Mouse (Mus musculus) small intestine, adult 2 months (tissue): ENCODE measurements around the gene Mcf2l. TPM values are rescaled to one million over a fixed set of nuclear protein-coding genes. Genes with fewer than 3 reads are reported as not detected.

Source experiments
- H3K27ac ChIP-seq: fragments of 200-500 bp; 2 replicates; pipeline ENCODE4 v1.5.1; 2012; ENCODE audit warnings: low read depth, low read length, control low read depth, inconsistent platforms; ENCODE audit not compliant: insufficient read depth
- H3K27me3 ChIP-seq: fragments of 200-500 bp; 2 replicates; pipeline ENCODE4 v1.6.1; 2012; ENCODE audit warnings: mild to moderate bottlenecking, moderate library complexity, low read length, inconsistent platforms; ENCODE audit not compliant: control insufficient read depth, insufficient read depth
- H3K36me3 ChIP-seq: fragments of 200-500 bp; 2 replicates; pipeline ENCODE4 v1.6.1; 2012; ENCODE audit warnings: mild to moderate bottlenecking, low read length, control low read depth, inconsistent platforms; ENCODE audit not compliant: control insufficient read depth, insufficient read depth
- H3K4me1 ChIP-seq: fragments of 200-500 bp; 2 replicates; pipeline ENCODE4 v1.6.1; 2012; ENCODE audit warnings: low read length, inconsistent platforms, mixed read lengths; ENCODE audit not compliant: control insufficient read depth, insufficient read depth, insufficient read length
- H3K4me3 ChIP-seq: fragments of 200-500 bp; 2 replicates; pipeline ENCODE4 v1.5.1; 2012; ENCODE audit warnings: low read depth, mild to moderate bottlenecking, control low read depth, inconsistent platforms, low read length, moderate library complexity
- CTCF ChIP-seq: fragments of 200-500 bp; IDR thresholded peaks from 2 replicates; pipeline ENCODE4 v1.5.1; 2012; ENCODE audit warnings: low read depth, mild to moderate bottlenecking, control low read depth, inconsistent platforms, low read length, moderate library complexity, mixed read lengths; ENCODE audit not compliant: insufficient replicate concordance, insufficient read length; ENCODE audit errors: extremely low read depth
- POLR2A ChIP-seq: fragments of 200-500 bp; IDR thresholded peaks from 2 replicates; pipeline ENCODE4 v1.6.1; 2012; ENCODE audit warnings: low read depth, mild to moderate bottlenecking, control low read depth, inconsistent platforms, low read length, moderate library complexity
- WGBS: fragments of 180-500 bp; shearing (Covaris S2); methylation state at CpG from one replicate; pipeline ENCODE4 v1.1.7; 2018; 5-methylcytosine and 5-hydroxymethylcytosine counted together
- polyA plus RNA-seq: library from polyadenylated mRNA; depleted of rRNA; stranded (reverse); fragments of >200 nt; gene quantifications from 2 replicates; pipeline ENCODE4 v1.2.3, GENCODE M21; 2012

The Mcf2l gene
- polyA plus RNA-seq, 1 experiment: 11.2 TPM

DNA sequence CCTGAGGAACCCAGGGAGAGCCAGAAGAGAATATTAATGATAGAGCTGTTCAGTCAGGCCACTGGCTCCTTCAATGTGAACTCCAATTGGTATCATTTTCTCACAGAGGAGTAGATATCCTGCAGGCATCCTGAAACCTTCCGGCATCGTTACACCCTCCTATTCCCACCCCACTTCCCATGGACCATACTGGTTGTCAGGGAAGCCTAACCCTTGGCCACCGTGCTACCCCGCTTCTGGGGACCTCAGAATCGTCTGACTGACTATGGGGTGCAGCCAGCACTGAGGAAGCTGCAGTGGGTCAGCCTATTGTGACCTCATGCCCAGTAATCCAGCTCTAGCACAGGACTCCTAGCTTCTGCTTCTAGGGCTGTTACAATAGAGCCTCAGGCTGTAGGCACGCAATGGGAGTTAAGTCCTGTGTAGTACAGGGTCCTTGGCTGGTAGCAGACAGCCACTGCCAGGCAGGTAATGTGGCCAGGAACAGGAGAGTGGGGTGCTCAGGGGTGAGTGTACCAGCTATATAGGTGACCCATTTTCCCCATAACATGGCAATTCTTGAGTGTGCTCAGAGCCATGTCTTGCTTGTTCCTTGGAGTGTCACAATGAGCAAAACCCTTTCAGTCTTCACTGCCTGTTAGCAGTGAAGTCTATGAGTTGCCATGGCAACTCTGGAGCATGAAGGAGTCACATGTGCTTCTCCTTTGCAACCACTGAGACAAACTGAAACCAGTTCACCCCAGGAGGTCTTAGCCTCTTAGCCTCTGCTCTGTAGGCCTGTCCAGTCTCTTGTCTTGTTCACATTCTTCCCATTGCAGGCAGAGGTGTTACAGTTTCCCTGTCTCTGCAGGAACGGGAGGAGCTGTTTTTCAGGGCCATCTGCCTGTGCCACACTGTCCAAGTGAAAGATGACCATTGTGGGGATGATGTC is 41.7 kb upstream of the Mcf2l start:
- 91% methylated on average over 7 of the region's 7 CpGs for WGBS
- no peak overlapping the region for H3K4me3 ChIP-seq
- H3K27me3 ChIP-seq: no peaks in the 10 kb centered on the region
- no peaks in the 10 kb centered on the region for H3K36me3 ChIP-seq
- TF ChIP-seq CTCF (no peak), POLR2A (no peak)
- no peaks in the 10 kb centered on the region for H3K4me1 ChIP-seq
- H3K27ac ChIP-seq: no peak overlapping the region

DNA sequence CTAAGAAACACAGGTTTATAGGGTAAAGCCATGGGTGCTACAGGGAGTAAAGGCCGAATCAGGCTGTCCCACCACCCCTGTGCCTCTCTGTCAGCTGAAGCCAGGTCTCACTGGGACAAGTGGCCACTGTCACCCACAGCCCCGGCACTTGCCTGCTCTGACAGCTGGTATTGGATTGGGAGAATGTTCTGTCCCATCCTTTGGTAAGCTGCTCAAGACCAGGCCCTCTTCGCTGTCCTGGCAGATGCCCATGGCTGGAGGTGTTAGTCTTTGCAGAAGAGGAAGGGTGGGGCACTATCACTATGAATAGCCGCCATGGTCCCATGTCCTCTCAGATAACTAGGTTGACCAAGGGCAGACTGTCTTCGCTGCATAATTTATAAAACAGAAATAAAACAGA is 40.0 kb upstream of the Mcf2l start:
- TF ChIP-seq POLR2A: no peak
- no peak for TF ChIP-seq CTCF
- H3K4me3 ChIP-seq: no peak overlapping the region
- 93% methylated on average over 5 of the region's 5 CpGs for WGBS
- H3K27me3 ChIP-seq: no peaks in the 10 kb centered on the region
- no peak overlapping the region for H3K27ac ChIP-seq
- no peaks in the 10 kb centered on the region for H3K4me1 ChIP-seq
- H3K36me3 ChIP-seq: no peaks in the 10 kb centered on the region

DNA sequence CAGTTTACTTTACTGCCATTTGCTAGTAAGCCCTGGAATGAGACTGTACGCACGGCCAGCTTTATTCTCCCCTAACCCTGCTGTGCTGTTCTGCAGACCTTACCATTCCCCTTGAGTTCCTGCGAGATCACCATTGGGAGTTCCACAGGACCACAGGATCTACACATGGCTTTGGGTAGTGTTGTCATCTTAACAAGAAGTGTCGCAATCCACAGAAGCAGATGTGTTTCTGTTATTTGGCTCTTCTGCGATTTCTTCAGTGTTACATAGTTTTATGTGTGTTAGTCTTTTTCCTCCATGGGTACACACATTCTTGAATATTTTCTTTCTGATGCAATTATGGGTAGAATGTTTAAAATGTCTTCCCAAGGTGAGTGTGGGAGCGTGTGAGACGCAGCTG is 32.8 kb upstream of the Mcf2l start:
- no peak for TF ChIP-seq POLR2A
- no peak for TF ChIP-seq CTCF
- WGBS: 88% methylated on average over 7 of the region's 7 CpGs
- Histone ChIP-seq H3K4me1 (no peaks in the 10 kb centered on the region), H3K27me3 (no peaks in the 10 kb centered on the region), H3K4me3 (no peak overlapping the region), H3K27ac (no peak overlapping the region), H3K36me3 (no peaks in the 10 kb centered on the region)

DNA sequence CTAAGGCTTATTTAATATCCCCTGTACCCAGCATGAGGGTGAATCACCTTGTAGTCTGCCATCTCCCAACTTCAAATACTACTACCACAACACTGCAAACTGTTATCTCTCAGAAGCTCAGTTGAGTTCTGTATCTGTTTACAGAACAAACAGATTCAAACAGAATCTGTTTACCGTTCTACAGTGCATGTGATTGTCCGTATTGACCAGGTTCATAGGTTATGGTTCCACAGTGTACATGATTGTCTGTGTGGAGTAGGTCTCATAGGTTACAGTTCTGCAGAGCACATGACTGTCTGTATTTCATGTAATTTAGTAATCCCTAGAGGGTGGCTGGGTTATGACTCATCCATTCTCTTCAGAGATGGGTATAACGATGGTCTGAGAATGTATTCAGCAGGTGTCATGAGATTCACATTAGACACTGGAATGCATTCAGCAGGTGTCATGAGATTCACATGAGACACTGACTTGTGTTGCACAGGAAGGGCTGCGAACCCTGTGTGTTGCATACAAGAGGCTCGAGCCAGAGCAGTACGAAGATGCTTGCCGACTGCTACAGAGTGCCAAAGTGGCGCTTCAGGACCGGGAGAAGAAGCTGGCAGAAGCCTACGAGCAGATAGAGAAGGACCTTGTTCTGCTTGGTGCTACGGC is 31.1 kb upstream of the Mcf2l start:
- Histone ChIP-seq H3K27ac (no peak overlapping the region), H3K36me3 (no peaks in the 10 kb centered on the region), H3K4me1 (no peaks in the 10 kb centered on the region), H3K27me3 (no peaks in the 10 kb centered on the region), H3K4me3 (no peak overlapping the region)
- no peak for TF ChIP-seq POLR2A
- WGBS: 88% methylated on average over 11 of the region's 11 CpGs

DNA sequence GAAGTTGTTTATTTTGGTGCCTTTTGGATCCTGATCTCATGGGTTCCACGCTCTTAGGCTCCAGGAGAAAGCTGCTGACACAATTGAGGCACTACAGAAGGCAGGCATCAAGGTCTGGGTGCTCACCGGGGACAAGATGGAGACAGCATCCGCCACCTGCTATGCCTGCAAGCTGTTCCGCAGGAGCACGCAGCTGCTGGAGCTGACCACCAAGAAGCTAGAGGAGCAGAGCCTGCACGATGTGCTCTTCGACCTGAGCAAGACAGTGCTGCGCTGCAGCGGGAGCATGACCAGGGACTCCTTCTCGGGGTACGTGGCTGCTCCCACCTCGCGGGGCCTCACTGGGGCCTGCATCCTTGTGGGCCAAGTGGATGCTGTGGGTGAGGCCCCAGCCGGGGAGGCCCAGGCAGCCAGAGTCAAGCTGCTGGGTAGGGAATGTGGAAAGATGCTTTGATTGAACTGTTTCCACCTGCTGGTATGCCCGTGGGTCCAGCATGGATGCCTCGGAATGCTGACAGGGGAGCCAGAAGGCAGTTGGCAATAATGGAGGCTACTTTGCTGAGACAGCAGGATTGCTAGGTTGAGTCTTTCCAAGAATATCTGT is 29.2 kb upstream of the Mcf2l start:
- TF ChIP-seq POLR2A: no peak
- WGBS: 93% methylated on average over 16 of the region's 16 CpGs
- Histone ChIP-seq H3K27me3 (no peaks in the 10 kb centered on the region), H3K36me3 (peaks cover 4% of the 10 kb centered on the region; the same call in 1 of the 2 replicates), H3K4me1 (no peaks in the 10 kb centered on the region), H3K27ac (no peak overlapping the region), H3K4me3 (no peak overlapping the region)

DNA sequence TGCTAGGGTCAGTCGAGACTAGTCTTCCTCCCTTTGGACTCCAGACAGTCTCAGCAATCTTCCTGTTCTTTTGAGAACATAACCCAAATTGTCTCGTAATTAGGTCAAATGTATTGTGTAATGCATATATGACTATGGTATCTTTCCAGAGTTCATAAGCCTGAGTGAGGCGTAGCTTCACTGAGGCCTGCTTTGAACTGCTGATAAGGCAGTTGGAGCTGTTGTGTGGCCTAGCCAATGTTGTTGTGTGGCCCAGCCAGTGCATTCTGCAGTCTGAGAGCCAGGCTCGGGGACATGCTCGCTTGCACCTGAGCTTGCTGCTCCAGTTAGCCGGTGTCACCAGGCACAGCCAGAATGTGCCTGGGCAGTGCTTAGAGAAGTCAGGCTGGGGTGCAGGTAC is 27.2 kb upstream of the Mcf2l start:
- TF ChIP-seq POLR2A (no peak), CTCF (no peak)
- 66% methylated on average over 6 of the region's 6 CpGs for WGBS
- H3K27ac ChIP-seq: no peak overlapping the region
- H3K4me3 ChIP-seq: no peak overlapping the region
- H3K4me1 ChIP-seq: no peaks in the 10 kb centered on the region
- H3K36me3 ChIP-seq: peaks cover 4% of the 10 kb centered on the region; the same call in 1 of the 2 replicates
- no peaks in the 10 kb centered on the region for H3K27me3 ChIP-seq

DNA sequence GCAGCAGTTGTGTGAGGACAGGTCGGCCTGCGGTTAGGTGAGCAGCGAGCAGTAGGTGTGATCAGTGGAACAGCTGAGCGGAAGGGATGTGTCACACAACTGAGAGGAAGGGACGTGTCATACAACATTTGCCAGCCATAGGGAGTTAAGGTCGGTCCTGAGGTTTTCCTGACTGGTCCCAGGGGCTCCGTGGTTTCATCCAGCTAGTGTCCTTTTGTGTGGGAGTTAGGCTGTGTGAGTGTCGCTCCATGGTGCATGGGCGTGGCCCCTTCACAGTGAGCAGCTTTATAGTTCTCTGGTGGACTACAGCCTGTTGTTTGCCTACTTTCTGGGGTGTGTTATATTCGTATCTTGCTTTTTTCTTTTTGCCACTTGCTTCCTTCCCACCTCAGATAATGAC is 22.4 kb upstream of the Mcf2l start:
- H3K27ac ChIP-seq: no peak overlapping the region
- TF ChIP-seq CTCF: no peak
- no peak overlapping the region for H3K4me3 ChIP-seq
- H3K36me3 ChIP-seq: peaks cover 4% of the 10 kb centered on the region; the same call in 1 of the 2 replicates
- no peaks in the 10 kb centered on the region for H3K4me1 ChIP-seq
- H3K27me3 ChIP-seq: no peaks in the 10 kb centered on the region
- WGBS: 77% methylated on average over 10 of the region's 10 CpGs
